Mouse (Mus musculus): ENCODE results near the gene Apba1. TPM values are rescaled to one million over a fixed set of nuclear protein-coding genes. Genes with fewer than 3 reads are reported as not detected.

The Apba1 gene
- polyA plus RNA-seq, 1 experiment: 80.4 TPM

DNA sequence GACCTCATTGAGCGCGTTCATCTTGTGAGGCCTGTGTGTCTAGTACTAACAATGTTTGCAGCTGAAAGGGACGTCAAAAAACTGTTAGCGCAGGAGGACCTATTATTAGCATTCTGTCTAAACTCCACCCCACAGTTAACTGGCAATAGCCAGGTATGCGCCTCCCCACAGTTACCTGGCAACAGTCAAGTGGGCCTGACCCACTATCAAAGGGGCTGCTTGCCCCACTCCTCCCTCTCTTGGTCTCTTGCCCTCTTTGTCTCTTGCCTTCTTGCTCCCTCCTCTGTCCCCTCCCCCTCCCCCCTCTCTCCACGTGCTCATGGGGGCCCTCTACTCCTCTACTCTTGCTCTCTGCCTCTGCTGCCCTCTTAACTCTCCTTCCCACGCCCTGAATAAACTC lies 198.9 kb downstream of the Apba1 start:
- TF ChIP-seq POLR2A (IDR thresholded peaks at IDR 0.05; ENCODE audit: borderline replicate concordance, insufficient read depth, low read length) (no peak), CTCF (IDR thresholded peaks at IDR 0.05; ENCODE audit: borderline replicate concordance, insufficient read depth, low read depth, low read length) (no peak)
- peaks cover 20% of the 10 kb centered on the region for H3K4me1 ChIP-seq (ENCODE audit: control insufficient read depth, insufficient read depth, low read length)
- H3K27ac ChIP-seq (ENCODE audit: insufficient read depth, low read length): no peak overlapping the region
- H3K27me3 ChIP-seq (ENCODE audit: control insufficient read depth, insufficient read depth, low read length): no peaks in the 10 kb centered on the region
- 75% methylated on average over 7 of the region's 7 CpGs for WGBS
- DNase-seq: no peak
- no peak overlapping the region for H3K4me3 ChIP-seq (replicated peaks; ENCODE audit: insufficient read depth, low read depth, low read length)

GRCm38 (mm10) chr19:23958925-23959324 lies 200.2 kb downstream of the Apba1 start:
- H3K4me3 ChIP-seq (replicated peaks; ENCODE audit: insufficient read depth, low read depth, low read length): no peak overlapping the region
- 2% methylated on average over 6 of the region's 6 CpGs for WGBS
- peak in 1 of 2 experiments; percentile 46 for DNase-seq
- peaks cover 20% of the 10 kb centered on the region for H3K4me1 ChIP-seq (ENCODE audit: control insufficient read depth, insufficient read depth, low read length)
- no peaks in the 10 kb centered on the region for H3K27me3 ChIP-seq (ENCODE audit: control insufficient read depth, insufficient read depth, low read length)
- no peak overlapping the region for H3K27ac ChIP-seq (ENCODE audit: insufficient read depth, low read length)
- TF ChIP-seq POLR2A (IDR thresholded peaks at IDR 0.05; ENCODE audit: borderline replicate concordance, insufficient read depth, low read length) (no peak), CTCF (IDR thresholded peaks at IDR 0.05; ENCODE audit: borderline replicate concordance, insufficient read depth, low read depth, low read length) (peak; percentile 44; the same call in 1 of the 2 replicates)

- Histone ChIP-seq H3K27me3 (ENCODE audit: control insufficient read depth, insufficient read depth, low read length) (no peaks in the 10 kb centered on the region), H3K27ac (ENCODE audit: insufficient read depth, low read length) (no peak overlapping the region), H3K4me3 (replicated peaks; ENCODE audit: insufficient read depth, low read depth, low read length) (no peak overlapping the region), H3K4me1 (ENCODE audit: control insufficient read depth, insufficient read depth, low read length) (peaks cover 20% of the 10 kb centered on the region)
- WGBS: 48% methylated on average over 7 of the region's 7 CpGs
- TF ChIP-seq CTCF (IDR thresholded peaks at IDR 0.05; ENCODE audit: borderline replicate concordance, insufficient read depth, low read depth, low read length) (no peak), POLR2A (IDR thresholded peaks at IDR 0.05; ENCODE audit: borderline replicate concordance, insufficient read depth, low read length) (no peak)
- peak in 1 of 2 experiments; percentile 32 for DNase-seq
Measured at GRCm38 (mm10) chr19:23959870-23960269, 201.2 kb downstream of the Apba1 start.

- peak; percentile 44 to 47 for DNase-seq
- 62% methylated on average over 3 of the region's 3 CpGs for WGBS
- Histone ChIP-seq H3K4me1 (ENCODE audit: control insufficient read depth, insufficient read depth, low read length) (peaks cover 20% of the 10 kb centered on the region), H3K27ac (ENCODE audit: insufficient read depth, low read length) (no peak overlapping the region), H3K27me3 (ENCODE audit: control insufficient read depth, insufficient read depth, low read length) (no peaks in the 10 kb centered on the region), H3K4me3 (replicated peaks; ENCODE audit: insufficient read depth, low read depth, low read length) (no peak overlapping the region)
- TF ChIP-seq POLR2A (IDR thresholded peaks at IDR 0.05; ENCODE audit: borderline replicate concordance, insufficient read depth, low read length): no peak
- no peak for TF ChIP-seq CTCF (IDR thresholded peaks at IDR 0.05; ENCODE audit: borderline replicate concordance, insufficient read depth, low read depth, low read length)
Measured at GRCm38 (mm10) chr19:23960275-23960674, 201.6 kb downstream of the Apba1 start.

DNA sequence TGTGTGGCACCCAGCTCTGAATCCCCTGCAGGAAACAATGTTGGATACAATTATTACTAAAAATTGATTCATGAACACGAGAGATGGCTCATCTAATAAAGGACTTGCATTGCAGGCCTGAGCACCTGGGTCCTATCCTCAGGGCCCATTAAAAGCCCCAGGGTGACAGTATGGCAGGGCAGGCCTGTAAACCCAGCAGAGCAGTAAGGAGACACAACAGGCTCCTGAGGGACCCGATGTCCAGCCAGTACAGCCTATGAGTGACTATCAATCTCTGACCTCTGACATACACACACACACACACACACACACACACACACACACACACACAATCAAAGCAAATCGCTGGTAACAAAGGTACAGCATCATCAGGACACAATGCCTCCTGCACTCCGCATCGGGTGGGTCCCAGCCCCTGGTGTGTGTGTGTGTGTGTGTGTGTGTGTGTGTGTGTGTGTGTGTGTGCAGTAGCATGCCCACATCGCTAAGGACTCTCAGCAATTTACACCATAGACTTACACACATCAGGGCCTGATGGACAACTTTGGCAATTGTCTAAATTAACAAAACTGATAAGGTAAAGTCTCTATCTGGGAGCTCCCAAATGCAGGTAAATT lies 202.3 kb downstream of the Apba1 start:
- DNase-seq: no peak
- Histone ChIP-seq H3K4me1 (ENCODE audit: control insufficient read depth, insufficient read depth, low read length) (peaks cover 20% of the 10 kb centered on the region), H3K27me3 (ENCODE audit: control insufficient read depth, insufficient read depth, low read length) (no peaks in the 10 kb centered on the region), H3K27ac (ENCODE audit: insufficient read depth, low read length) (no peak overlapping the region), H3K4me3 (replicated peaks; ENCODE audit: insufficient read depth, low read depth, low read length) (no peak overlapping the region)
- no peak for TF ChIP-seq POLR2A (IDR thresholded peaks at IDR 0.05; ENCODE audit: borderline replicate concordance, insufficient read depth, low read length)
- TF ChIP-seq CTCF (IDR thresholded peaks at IDR 0.05; ENCODE audit: borderline replicate concordance, insufficient read depth, low read depth, low read length): no peak
- 71% methylated on average over 6 of the region's 6 CpGs for whole genome bisulfite sequencing

DNA sequence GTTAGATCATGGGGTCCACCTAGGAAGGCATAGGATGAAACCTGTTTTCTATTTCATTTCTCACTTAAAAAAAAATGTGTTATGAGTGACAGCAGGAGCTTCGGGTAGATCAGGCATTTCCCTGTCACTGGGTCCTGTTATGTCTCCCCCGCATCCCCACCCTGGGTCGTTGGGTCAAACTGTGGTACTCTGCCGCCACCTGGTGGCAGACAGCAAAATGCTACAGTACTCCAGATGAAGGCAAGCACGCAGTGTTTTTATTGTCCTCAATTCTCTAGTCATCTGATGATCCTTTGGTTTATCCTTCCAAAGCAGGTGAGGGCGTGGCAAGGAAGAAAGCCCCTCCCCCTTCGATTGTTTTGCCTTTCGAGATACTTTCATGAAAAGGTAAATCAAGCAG lies 202.8 kb downstream of the Apba1 start:
- peak; percentile 79 to 84 for DNase-seq

DNA sequence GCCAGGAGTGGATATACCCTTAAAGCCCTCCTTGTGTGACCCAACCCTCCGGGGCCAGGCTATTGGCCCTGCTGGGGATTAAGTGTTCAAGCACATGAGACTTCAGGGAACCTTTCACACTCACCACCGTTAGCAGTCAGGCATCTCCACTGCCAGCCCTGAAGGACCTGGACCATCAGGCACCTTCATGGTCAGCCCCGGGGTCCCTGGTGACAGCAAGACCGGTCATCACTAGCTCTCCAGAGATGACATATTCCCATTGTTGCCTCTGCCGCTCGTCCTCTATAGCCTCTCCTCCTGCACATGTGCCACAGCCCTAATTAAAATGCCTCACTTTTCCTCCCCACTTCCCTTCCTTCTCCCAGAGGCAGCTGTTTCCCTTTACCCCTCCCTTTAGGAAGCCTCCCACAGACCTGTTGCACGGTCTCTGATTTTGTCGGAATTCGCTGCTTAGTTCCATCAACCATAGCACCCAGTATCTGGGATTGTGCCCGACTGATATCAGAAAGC lies 205.8 kb downstream of the Apba1 start:
- Histone ChIP-seq H3K27ac (ENCODE audit: insufficient read depth, low read length) (no peak overlapping the region), H3K27me3 (ENCODE audit: control insufficient read depth, insufficient read depth, low read length) (no peaks in the 10 kb centered on the region), H3K4me1 (ENCODE audit: control insufficient read depth, insufficient read depth, low read length) (peaks cover 20% of the 10 kb centered on the region), H3K4me3 (replicated peaks; ENCODE audit: insufficient read depth, low read depth, low read length) (no peak overlapping the region)
- 72% methylated on average over 10 of the region's 10 CpGs for WGBS
- DNase-seq: no peak
- TF ChIP-seq POLR2A (IDR thresholded peaks at IDR 0.05; ENCODE audit: borderline replicate concordance, insufficient read depth, low read length): no peak
- no peak for TF ChIP-seq CTCF (IDR thresholded peaks at IDR 0.05; ENCODE audit: borderline replicate concordance, insufficient read depth, low read depth, low read length)

More for the DNA sequence above, 202.8 kb downstream of the Apba1 start:
- WGBS: 2% methylated on average over 8 of the region's 8 CpGs
- Histone ChIP-seq H3K4me1 (ENCODE audit: control insufficient read depth, insufficient read depth, low read length) (peaks cover 20% of the 10 kb centered on the region), H3K27me3 (ENCODE audit: control insufficient read depth, insufficient read depth, low read length) (no peaks in the 10 kb centered on the region), H3K27ac (ENCODE audit: insufficient read depth, low read length) (no peak overlapping the region), H3K4me3 (replicated peaks; ENCODE audit: insufficient read depth, low read depth, low read length) (no peak overlapping the region)
- no peak for TF ChIP-seq POLR2A (IDR thresholded peaks at IDR 0.05; ENCODE audit: borderline replicate concordance, insufficient read depth, low read length)
- TF ChIP-seq CTCF (IDR thresholded peaks at IDR 0.05; ENCODE audit: borderline replicate concordance, insufficient read depth, low read depth, low read length): peak; percentile 98

- no peak overlapping the region; the same call in 1 of the 2 replicates for H3K27ac ChIP-seq (ENCODE audit: insufficient read depth, low read length)
- H3K27me3 ChIP-seq (ENCODE audit: control insufficient read depth, insufficient read depth, low read length): no peaks in the 10 kb centered on the region
- H3K4me3 ChIP-seq (replicated peaks; ENCODE audit: insufficient read depth, low read depth, low read length): no peak overlapping the region
- TF ChIP-seq POLR2A (IDR thresholded peaks at IDR 0.05; ENCODE audit: borderline replicate concordance, insufficient read depth, low read length) (no peak), CTCF (IDR thresholded peaks at IDR 0.05; ENCODE audit: borderline replicate concordance, insufficient read depth, low read depth, low read length) (no peak)
- WGBS: 95% methylated on average over 9 of the region's 9 CpGs
- no peak for DNase-seq
- peaks cover 5% of the 10 kb centered on the region for H3K4me1 ChIP-seq (ENCODE audit: control insufficient read depth, insufficient read depth, low read length)
Measured at GRCm38 (mm10) chr19:23966376-23966775, 207.7 kb downstream of the Apba1 start.

Data from cerebellum, adult 2 months (tissue).